In the genomic region with DNA sequence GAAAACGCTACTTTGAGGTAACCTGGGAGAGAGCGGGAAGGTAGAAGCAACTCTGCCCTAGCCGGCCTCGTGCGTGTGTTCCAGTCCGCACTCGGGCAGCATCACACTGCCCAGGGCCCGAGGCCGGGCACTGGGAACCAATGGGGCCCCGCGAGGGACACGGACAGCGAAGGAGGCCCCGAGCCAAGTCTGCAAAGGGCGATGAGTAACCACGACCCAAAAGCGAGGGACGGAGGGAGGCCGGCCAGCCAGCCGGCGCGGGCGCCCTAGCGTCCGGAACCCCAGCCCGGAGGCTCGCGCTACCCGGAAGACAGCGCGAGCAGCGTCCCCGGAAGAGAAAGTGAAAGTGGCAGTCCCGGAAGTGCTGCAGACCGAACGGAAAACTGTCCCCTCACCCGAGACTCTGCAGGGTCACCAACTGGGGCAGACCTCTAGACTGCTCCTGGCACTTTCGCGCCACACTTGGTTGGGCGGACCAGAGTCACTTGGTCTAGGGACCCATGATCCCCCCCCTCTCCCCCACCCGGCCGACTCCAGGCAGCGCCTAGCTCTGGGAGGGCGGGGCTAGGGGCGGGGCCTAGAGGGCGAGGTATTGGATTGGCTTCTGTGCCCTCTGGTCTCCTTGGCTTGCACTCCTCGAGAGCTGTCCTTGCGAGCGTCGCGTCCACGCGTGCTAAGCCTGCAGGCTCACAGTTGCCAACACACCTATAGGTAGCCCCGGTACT, we compare ENCODE assay signal across 8 mouse cellular contexts. TPM values are rescaled to one million over a fixed set of nuclear protein-coding genes. Genes with fewer than 3 reads are reported as not detected.
DNase-seq lines count a peak whose midpoint lies in the region; ATAC-seq and TF ChIP-seq lines count a peak whose summit lies in the region.

A gene (minus strand): TSS at position 553 of the 725 bp plus-strand sequence.

- peak within 1 kb of the TSS; percentile 97 for H3K4me3 ChIP-seq in E14TG2a.4 (replicated peaks; ENCODE audit: low read length)
- H3K4me3 ChIP-seq in forebrain, embryonic 13.5 days = peak within 1 kb of the TSS; percentile 90
- peak within 1 kb of the TSS; percentile 77 for H3K4me3 ChIP-seq in liver, postnatal 0 days (ENCODE audit: low read depth, low read length)
- H3K4me3 ChIP-seq in neural tube, embryonic 14.5 days (ENCODE audit: low read depth, low read length) = peak within 1 kb of the TSS; percentile 93

- intact Hi-C loops in heart, postnatal 10 days (cut with DNase I) = loop anchor here (1.0 to 2.0 kb wide), 2 partner anchors 31 to 106 kb away; a partner anchor contains a TSS

- peak; percentile 88 for DNase-seq in c-Kit-positive CD71-positive TER-119-negative erythroid progenitor cells, embryonic 14.5 days (ENCODE audit: low read depth)
- peak; percentile 92 for DNase-seq in heart, postnatal 10 days
- DNase-seq in large intestine, adult 2 months (ENCODE audit: low read depth, low spot score) = peak; percentile 82
- DNase-seq in liver, postnatal 0 days = peak; percentile 96
- DNase-seq in testis, postnatal 10 days (ENCODE audit: low spot score) = peak; percentile 87

- peak within 1 kb of the TSS; percentile 94 for H3K9ac ChIP-seq in forebrain, embryonic 13.5 days
- peak within 1 kb of the TSS; percentile 85 for H3K9ac ChIP-seq in liver, postnatal 0 days (replicated peaks)
- H3K9ac ChIP-seq in neural tube, embryonic 14.5 days (replicated peaks; ENCODE audit: low read depth, low read length) = peak within 1 kb of the TSS; percentile 89

- no peak for TF ChIP-seq CTCF in E14TG2a.4 (conservative IDR thresholded peaks at IDR 0.05; ENCODE audit: low read length)
- TF ChIP-seq CTCF in liver, postnatal 0 days (IDR thresholded peaks at IDR 0.05; ENCODE audit: low read depth) = no peak

- H3K27ac ChIP-seq in forebrain, embryonic 13.5 days = peak within 1 kb of the TSS; percentile 84
- peak within 1 kb of the TSS; percentile 97 for H3K27ac ChIP-seq in liver, postnatal 0 days (ENCODE audit: low read depth)
- peak within 1 kb of the TSS; percentile 72 for H3K27ac ChIP-seq in neural tube, embryonic 14.5 days (ENCODE audit: low read depth, low read length)

- peaks cover 48% of the 10 kb centered on the region for H3K36me3 ChIP-seq in E14TG2a.4 (ENCODE audit: insufficient read depth, low read length)
- peaks cover 21% of the 10 kb centered on the region for H3K36me3 ChIP-seq in forebrain, embryonic 13.5 days (ENCODE audit: poor library complexity, severe bottlenecking)
- H3K36me3 ChIP-seq in liver, postnatal 0 days (replicated peaks; ENCODE audit: insufficient read depth, low read length) = peaks cover 13% of the 10 kb centered on the region; the same call in 1 of the 2 replicates
- H3K36me3 ChIP-seq in neural tube, embryonic 14.5 days (ENCODE audit: control insufficient read depth, insufficient read depth, low read length) = peaks cover 15% of the 10 kb centered on the region

- WGBS in forebrain, embryonic 13.5 days = under 1% methylated on average over 52 of the region's 54 CpGs
- under 1% methylated on average over 54 of the region's 54 CpGs for WGBS in large intestine, adult 2 months
- 1% methylated on average over 54 of the region's 54 CpGs for WGBS in liver, postnatal 0 days (ENCODE audit: insufficient replicate concordance)
- WGBS in neural tube, embryonic 14.5 days = under 1% methylated on average over 54 of the region's 54 CpGs

- TF ChIP-seq EP300 in liver, postnatal 0 days (IDR thresholded peaks at IDR 0.05; ENCODE audit: low read depth) = peak; percentile 59; the same call in 1 of the 2 replicates

- H3K27me3 ChIP-seq in E14TG2a.4 (ENCODE audit: insufficient read depth, low read length) = no peaks in the 10 kb centered on the region
- H3K27me3 ChIP-seq in forebrain, embryonic 13.5 days = no peaks in the 10 kb centered on the region
- no peaks in the 10 kb centered on the region for H3K27me3 ChIP-seq in liver, postnatal 0 days (ENCODE audit: insufficient read depth, low read length)
- H3K27me3 ChIP-seq in neural tube, embryonic 14.5 days (ENCODE audit: control insufficient read depth, insufficient read depth, low read length) = peaks cover 2% of the 10 kb centered on the region; the same call in 1 of the 2 replicates

- peak within 1 kb of the TSS; percentile 91 for H3K4me2 ChIP-seq in forebrain, embryonic 13.5 days
- H3K4me2 ChIP-seq in liver, postnatal 0 days (ENCODE audit: low read depth, low read length) = peak within 1 kb of the TSS; percentile 74
- peak within 1 kb of the TSS; percentile 79 for H3K4me2 ChIP-seq in neural tube, embryonic 14.5 days (ENCODE audit: low read depth, low read length)

- peak; percentile 97 for ATAC-seq in forebrain, embryonic 13.5 days
- peak; percentile 92 for ATAC-seq in liver, postnatal 0 days
- peak; percentile 97 for ATAC-seq in neural tube, embryonic 14.5 days (ENCODE audit: low read depth)

- no peaks in the 10 kb centered on the region for H3K9me3 ChIP-seq in E14TG2a.4 (ENCODE audit: low read length)
- no peaks in the 10 kb centered on the region for H3K9me3 ChIP-seq in forebrain, embryonic 13.5 days (replicated peaks)
- no peaks in the 10 kb centered on the region for H3K9me3 ChIP-seq in liver, postnatal 0 days (ENCODE audit: low read length)
- H3K9me3 ChIP-seq in neural tube, embryonic 14.5 days (ENCODE audit: control insufficient read depth, low read length) = no peaks in the 10 kb centered on the region

- H3K4me1 ChIP-seq in E14TG2a.4 (replicated peaks; ENCODE audit: low read depth, low read length) = peaks cover 76% of the 10 kb centered on the region
- peaks cover 21% of the 10 kb centered on the region for H3K4me1 ChIP-seq in forebrain, embryonic 13.5 days
- H3K4me1 ChIP-seq in liver, postnatal 0 days (ENCODE audit: insufficient read depth) = peaks cover 31% of the 10 kb centered on the region
- H3K4me1 ChIP-seq in neural tube, embryonic 14.5 days (ENCODE audit: control insufficient read depth, insufficient read depth, low read length) = peaks cover 13% of the 10 kb centered on the region; the same call in 1 of the 2 replicates

RNA-seq across cellular contexts. Expression of the gene that starts here (rescaled TPM):
- polyA plus RNA-seq in forebrain, embryonic 13.5 days (2015; fragmentation: Nextera tagmentation; extraction: Ambion mirVana) = 88.4 and 97.6 TPM in 2 replicates
- total RNA-seq in heart, postnatal 10 days (2021) = 10 to 100 TPM; 72.5 to 76.8 TPM
- 190 and 253 TPM in 2 replicates for polyA plus RNA-seq in large intestine, adult 2 months (2012; rRNA removed)
- 30.2 and 31.0 TPM in 2 replicates for polyA plus RNA-seq in liver, postnatal 0 days (2015; fragmentation: Nextera tagmentation; extraction: Ambion mirVana)
- 98.5 and 107 TPM in 2 replicates for polyA plus RNA-seq in neural tube, embryonic 14.5 days (2014; fragmentation: Nextera tagmentation; extraction: Ambion mirVana)

Comparison
In these comparisons a context has a peak if more than half of its experiments do, and no peak if none do; other contexts are left out.
1. Peak in every context shown above with its lines: DNase-seq, ATAC-seq, H3K4me3 ChIP-seq and H3K27ac ChIP-seq.